Mouse (Mus musculus): Measurements from ENCODE around the gene Bad. TPM values are rescaled to one million over a fixed set of nuclear protein-coding genes. Genes with fewer than 3 reads are reported as not detected.

Gene Bad
- polyA plus RNA-seq, 1 experiment from 2014 or later, result 84.5 TPM

- Histone ChIP-seq H3K27me3 (ENCODE audit: control insufficient read depth, insufficient read depth, low read length) (peaks cover 46% of the 10 kb centered on the region), H3K4me2 (replicated peaks) (peak within 1 kb of the TSS; percentile 97), H3K4me3 (replicated peaks; ENCODE audit: low read length) (peak within 1 kb of the TSS; percentile 79), H3K9me3 (ENCODE audit: control insufficient read depth, low read length) (no peaks in the 10 kb centered on the region), H3K27ac (peak within 1 kb of the TSS; percentile 90), H3K9ac (peak within 1 kb of the TSS; percentile 94), H3K36me3 (replicated peaks; ENCODE audit: control insufficient read depth, insufficient read depth) (no peaks in the 10 kb centered on the region), H3K4me1 (replicated peaks; ENCODE audit: control insufficient read depth, insufficient read depth, low read length) (peaks cover 25% of the 10 kb centered on the region)
- ATAC-seq (ENCODE audit: low FRiP score) (peak; percentile 95), DNase-seq (ENCODE audit: low spot score) (peak; percentile 99)
- under 1% methylated on average over 49 of the region's 66 CpGs for WGBS
Measured at GRCm38 (mm10) chr19:6921647-6922567, 19.8 kb upstream of the Bad start, which contains the start of gene Esrra. Gene Esrra (minus strand): TSS chr19:6921813.

- no peak for DNase-seq (ENCODE audit: low spot score)
- Histone ChIP-seq H3K4me1 (replicated peaks; ENCODE audit: control insufficient read depth, insufficient read depth, low read length) (peaks cover 25% of the 10 kb centered on the region), H3K27me3 (ENCODE audit: control insufficient read depth, insufficient read depth, low read length) (peaks cover 58% of the 10 kb centered on the region), H3K9ac (peak overlapping the region; percentile 94; the same call in 1 of the 2 replicates), H3K9me3 (ENCODE audit: control insufficient read depth, low read length) (no peaks in the 10 kb centered on the region), H3K4me3 (replicated peaks; ENCODE audit: low read length) (no peak overlapping the region), H3K27ac (no peak overlapping the region), H3K36me3 (replicated peaks; ENCODE audit: control insufficient read depth, insufficient read depth) (no peaks in the 10 kb centered on the region), H3K4me2 (replicated peaks) (peak overlapping the region; percentile 97)
- no peak for ATAC-seq (ENCODE audit: low FRiP score)
- WGBS, result 65% methylated on average over 6 of the region's 6 CpGs
Measured at GRCm38 (mm10) chr19:6922901-6923735, 18.5 kb upstream of the Bad start.

DNA sequence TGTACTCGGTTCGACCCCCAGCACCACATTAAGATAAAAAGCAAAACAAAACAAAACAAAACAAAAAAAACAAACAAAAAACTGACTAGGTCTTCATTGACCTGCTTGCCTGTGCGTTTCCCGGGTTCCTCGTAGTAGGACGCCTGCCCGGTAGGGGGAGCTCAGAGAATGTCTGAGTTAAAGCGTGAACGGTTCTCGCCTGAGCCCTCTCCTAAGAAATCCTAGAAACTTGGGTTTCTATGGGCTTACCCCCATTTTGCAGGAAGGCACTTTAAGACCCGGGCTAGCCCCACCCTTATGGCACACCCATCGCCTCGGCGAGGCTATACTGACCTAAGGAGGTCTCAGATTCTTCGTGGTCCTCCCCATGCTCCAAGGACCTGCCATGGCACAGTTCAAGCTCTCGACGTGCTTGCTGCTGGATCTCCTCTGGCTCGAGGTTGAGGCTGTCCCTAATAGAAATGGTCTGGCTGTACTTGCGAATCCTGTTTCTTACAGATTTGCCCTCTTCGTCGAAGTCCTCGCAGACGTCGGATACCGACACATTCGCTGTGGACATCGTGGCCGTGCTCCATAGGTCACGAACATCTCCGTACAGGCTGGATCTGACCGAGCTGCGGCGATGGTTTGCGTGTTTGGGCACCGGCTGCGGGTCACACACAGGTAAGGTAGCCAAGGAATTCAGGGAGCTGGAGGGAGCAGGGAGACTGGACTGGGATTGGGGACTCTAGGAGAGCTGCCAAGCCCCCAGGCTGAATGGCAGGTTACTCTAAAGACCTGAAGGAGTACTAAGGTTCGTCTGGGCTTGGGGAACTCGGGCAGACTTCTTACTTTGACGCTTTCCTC lies 17.0 kb upstream of the Bad start:
- Histone ChIP-seq H3K4me1 (replicated peaks; ENCODE audit: control insufficient read depth, insufficient read depth, low read length) (peaks cover 24% of the 10 kb centered on the region), H3K36me3 (replicated peaks; ENCODE audit: control insufficient read depth, insufficient read depth) (no peaks in the 10 kb centered on the region), H3K4me2 (replicated peaks) (peak overlapping the region; percentile 20), H3K4me3 (replicated peaks; ENCODE audit: low read length) (peak overlapping the region; percentile 12), H3K27ac (no peak overlapping the region), H3K9me3 (ENCODE audit: control insufficient read depth, low read length) (no peaks in the 10 kb centered on the region), H3K27me3 (ENCODE audit: control insufficient read depth, insufficient read depth, low read length) (peaks cover 71% of the 10 kb centered on the region), H3K9ac (no peak overlapping the region)
- ATAC-seq (ENCODE audit: low FRiP score) (no peak), DNase-seq (ENCODE audit: low spot score) (peak; percentile 82)
- WGBS, result 4% methylated on average over 39 of the region's 39 CpGs

GRCm38 (mm10) chr19:6925307-6925573 lies 16.4 kb upstream of the Bad start, which contains the start of gene Catsperz:
Gene Catsperz (minus strand): TSS chr19:6925380.
- peak within 1 kb of the TSS; percentile 12 for H3K4me3 ChIP-seq (replicated peaks; ENCODE audit: low read length)
- 4% methylated on average over 9 of the region's 9 CpGs for WGBS
- H3K27me3 ChIP-seq (ENCODE audit: control insufficient read depth, insufficient read depth, low read length), result peaks cover 75% of the 10 kb centered on the region
- H3K9me3 ChIP-seq (ENCODE audit: control insufficient read depth, low read length), result no peaks in the 10 kb centered on the region
- H3K36me3 ChIP-seq (replicated peaks; ENCODE audit: control insufficient read depth, insufficient read depth), result no peaks in the 10 kb centered on the region
- H3K9ac ChIP-seq, result no peak within 1 kb of the TSS
- no peak for ATAC-seq (ENCODE audit: low FRiP score)
- no peak within 1 kb of the TSS for H3K27ac ChIP-seq
- no peak for DNase-seq (ENCODE audit: low spot score)
- H3K4me2 ChIP-seq (replicated peaks), result peak within 1 kb of the TSS; percentile 20
- H3K4me1 ChIP-seq (replicated peaks; ENCODE audit: control insufficient read depth, insufficient read depth, low read length), result peaks cover 18% of the 10 kb centered on the region

GRCm38 (mm10) chr19:6925611-6926329 lies 15.9 kb upstream of the Bad start:
- Histone ChIP-seq H3K9me3 (ENCODE audit: control insufficient read depth, low read length) (no peaks in the 10 kb centered on the region), H3K27me3 (ENCODE audit: control insufficient read depth, insufficient read depth, low read length) (peaks cover 80% of the 10 kb centered on the region), H3K27ac (no peak overlapping the region), H3K4me3 (replicated peaks; ENCODE audit: low read length) (peak overlapping the region; percentile 12; the same call in 1 of the 2 replicates), H3K4me1 (replicated peaks; ENCODE audit: control insufficient read depth, insufficient read depth, low read length) (peaks cover 13% of the 10 kb centered on the region), H3K9ac (no peak overlapping the region), H3K4me2 (replicated peaks) (no peak overlapping the region), H3K36me3 (replicated peaks; ENCODE audit: control insufficient read depth, insufficient read depth) (no peaks in the 10 kb centered on the region)
- no peak for DNase-seq (ENCODE audit: low spot score)
- no peak for ATAC-seq (ENCODE audit: low FRiP score)
- 6% methylated on average over 40 of the region's 40 CpGs for WGBS

DNA sequence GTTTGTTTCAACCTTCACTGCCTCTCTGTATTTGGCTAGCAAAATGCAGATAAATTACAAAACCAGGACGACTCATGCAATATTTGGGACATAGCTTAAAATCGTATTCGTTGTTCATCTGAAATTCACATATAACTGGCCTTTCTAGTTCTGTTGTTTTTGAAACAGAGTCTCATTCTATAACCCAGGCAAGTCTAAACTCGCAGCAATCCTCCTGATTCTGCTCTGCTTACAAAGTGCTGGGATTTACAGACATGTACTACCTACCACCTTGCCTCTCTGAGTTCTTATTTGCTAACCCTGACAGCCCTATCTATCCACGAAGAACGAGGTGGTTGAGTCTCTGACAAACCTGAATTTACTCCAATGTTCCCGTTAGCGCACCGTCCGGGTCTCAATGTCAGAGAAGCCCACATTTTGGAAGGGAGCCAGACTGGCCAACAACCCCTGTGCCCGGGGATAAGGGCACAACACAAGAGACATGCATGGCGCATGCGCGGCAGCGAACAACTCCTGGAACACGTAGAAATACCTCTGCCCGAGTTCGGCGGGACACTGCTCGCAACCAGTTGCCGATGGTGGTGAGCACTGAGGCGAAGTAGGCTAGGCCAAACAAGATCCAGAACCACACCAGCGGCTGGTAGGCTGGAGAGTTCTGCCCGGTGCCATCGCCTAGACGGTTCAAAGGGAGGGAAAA lies 15.0 kb upstream of the Bad start:
- WGBS, result 10% methylated on average over 26 of the region's 26 CpGs
- no peak for DNase-seq (ENCODE audit: low spot score)

GRCm38 (mm10) chr19:6928080-6928479 lies 13.6 kb upstream of the Bad start:
- Histone ChIP-seq H3K27ac (no peak overlapping the region), H3K9me3 (ENCODE audit: control insufficient read depth, low read length) (no peaks in the 10 kb centered on the region), H3K4me3 (replicated peaks; ENCODE audit: low read length) (no peak overlapping the region), H3K9ac (no peak overlapping the region), H3K36me3 (replicated peaks; ENCODE audit: control insufficient read depth, insufficient read depth) (no peaks in the 10 kb centered on the region), H3K4me2 (replicated peaks) (no peak overlapping the region), H3K4me1 (replicated peaks; ENCODE audit: control insufficient read depth, insufficient read depth, low read length) (peaks cover 3% of the 10 kb centered on the region; the same call in 1 of the 2 replicates), H3K27me3 (ENCODE audit: control insufficient read depth, insufficient read depth, low read length) (peaks cover 95% of the 10 kb centered on the region)
- ATAC-seq (ENCODE audit: low FRiP score), result no peak
- WGBS, result 23% methylated on average over 8 of the region's 9 CpGs
- no peak for DNase-seq (ENCODE audit: low spot score)

More for the DNA sequence above, 15.0 kb upstream of the Bad start:
- H3K9me3 ChIP-seq (ENCODE audit: control insufficient read depth, low read length), result no peaks in the 10 kb centered on the region
- peaks cover 90% of the 10 kb centered on the region for H3K27me3 ChIP-seq (ENCODE audit: control insufficient read depth, insufficient read depth, low read length)
- peak overlapping the region; percentile 25; the same call in 1 of the 2 replicates for H3K4me2 ChIP-seq (replicated peaks)
- H3K9ac ChIP-seq, result no peak overlapping the region
- H3K27ac ChIP-seq, result no peak overlapping the region
- peaks cover 10% of the 10 kb centered on the region for H3K4me1 ChIP-seq (replicated peaks; ENCODE audit: control insufficient read depth, insufficient read depth, low read length)
- ATAC-seq (ENCODE audit: low FRiP score), result no peak
- H3K36me3 ChIP-seq (replicated peaks; ENCODE audit: control insufficient read depth, insufficient read depth), result no peaks in the 10 kb centered on the region
- peak overlapping the region; percentile 12; the same call in 1 of the 2 replicates for H3K4me3 ChIP-seq (replicated peaks; ENCODE audit: low read length)

- H3K4me3 ChIP-seq (replicated peaks; ENCODE audit: low read length), result no peak overlapping the region
- H3K9ac ChIP-seq, result no peak overlapping the region
- DNase-seq (ENCODE audit: low spot score), result no peak
- peaks cover 95% of the 10 kb centered on the region for H3K27me3 ChIP-seq (ENCODE audit: control insufficient read depth, insufficient read depth, low read length)
- H3K9me3 ChIP-seq (ENCODE audit: control insufficient read depth, low read length), result no peaks in the 10 kb centered on the region
- no peaks in the 10 kb centered on the region for H3K36me3 ChIP-seq (replicated peaks; ENCODE audit: control insufficient read depth, insufficient read depth)
- H3K27ac ChIP-seq, result no peak overlapping the region
- no peak for ATAC-seq (ENCODE audit: low FRiP score)
- WGBS, result 0% methylated on average over 2 of the region's 2 CpGs
- H3K4me1 ChIP-seq (replicated peaks; ENCODE audit: control insufficient read depth, insufficient read depth, low read length), result peaks cover 15% of the 10 kb centered on the region; the same call in 1 of the 2 replicates
- H3K4me2 ChIP-seq (replicated peaks), result no peak overlapping the region
Measured at GRCm38 (mm10) chr19:6931002-6931401, 10.7 kb upstream of the Bad start.

All from hindbrain, embryonic 14.5 days (tissue).